Mouse (Mus musculus): ENCODE data around the gene Cep135. TPM values are rescaled to one million over a fixed set of nuclear protein-coding genes. Genes with fewer than 3 reads are reported as not detected.

Cep135 gene
- polyA plus RNA-seq (2012; rRNA removed): 7.7 and 10.3 TPM in 2 replicates
- 6.9 and 8.5 TPM in 2 replicates for polyA plus RNA-seq (2014; fragmentation: Nextera tagmentation; extraction: Ambion mirVana)

- DNase-seq (ENCODE audit: low spot score) (peak; percentile 87), ATAC-seq (ENCODE audit: low FRiP score, low read depth) (peak; percentile 97)
- H3K4me1 ChIP-seq (ENCODE audit: control insufficient read depth, insufficient read depth, low read length): peaks cover 8% of the 10 kb centered on the region; the same call in 1 of the 2 replicates
- peaks cover 10% of the 10 kb centered on the region; the same call in 1 of the 2 replicates for H3K36me3 ChIP-seq (ENCODE audit: control insufficient read depth, insufficient read depth, low read length)
- peak within 1 kb of the TSS; percentile 78 for H3K27ac ChIP-seq (replicated peaks; ENCODE audit: low read depth, low read length)
- WGBS: under 1% methylated on average over 72 of the region's 92 CpGs
- no peaks in the 10 kb centered on the region for H3K9me3 ChIP-seq (ENCODE audit: control insufficient read depth, low read length)
- H3K4me3 ChIP-seq (replicated peaks; ENCODE audit: low read length): peak within 1 kb of the TSS; percentile 70
- peak within 1 kb of the TSS; percentile 45 for H3K4me2 ChIP-seq (replicated peaks; ENCODE audit: low read depth, low read length, severe bottlenecking)
- no peak for TF ChIP-seq POLR2A (IDR thresholded peaks at IDR 0.05; ENCODE audit: borderline replicate concordance, extremely low read depth, insufficient read depth, insufficient read length)
- no peaks in the 10 kb centered on the region for H3K27me3 ChIP-seq (ENCODE audit: control insufficient read depth, insufficient read depth, low read length)
- H3K9ac ChIP-seq (ENCODE audit: low read depth, low read length, severe bottlenecking): peak within 1 kb of the TSS; percentile 81
Observed at GRCm38 (mm10) chr5:76588551-76589283, at the start of gene Cep135. Gene Cep135 (plus strand): TSS chr5:76588698.

DNA sequence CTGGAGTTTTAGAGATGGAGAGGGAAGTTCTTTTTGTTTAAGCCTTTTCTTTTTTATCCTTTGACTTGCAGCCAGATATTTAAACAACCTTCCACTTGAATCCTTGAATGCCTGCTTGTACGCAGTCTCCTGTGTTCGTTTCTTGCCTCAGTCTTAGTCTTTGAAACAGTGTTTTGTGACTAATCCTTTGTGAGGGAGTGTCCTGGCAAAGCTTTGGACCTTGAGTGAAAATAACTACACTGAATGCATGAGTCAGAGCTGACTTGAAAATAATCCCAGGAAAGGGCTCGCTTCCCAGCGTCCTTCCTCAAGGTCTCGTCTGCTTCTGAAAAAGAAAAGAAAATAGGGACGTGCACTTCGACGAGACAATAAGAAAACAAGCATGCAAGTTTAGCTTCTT is 48.3 kb upstream of the Cep135 start:
- no peak overlapping the region for H3K27ac ChIP-seq (replicated peaks; ENCODE audit: low read depth, low read length)
- H3K9ac ChIP-seq (ENCODE audit: low read depth, low read length, severe bottlenecking): no peak overlapping the region
- no peak for TF ChIP-seq POLR2A (IDR thresholded peaks at IDR 0.05; ENCODE audit: borderline replicate concordance, extremely low read depth, insufficient read depth, insufficient read length)
- no peak for ATAC-seq (ENCODE audit: low FRiP score, low read depth)
- no peaks in the 10 kb centered on the region for H3K27me3 ChIP-seq (ENCODE audit: control insufficient read depth, insufficient read depth, low read length)
- H3K4me2 ChIP-seq (replicated peaks; ENCODE audit: low read depth, low read length, severe bottlenecking): no peak overlapping the region
- H3K4me1 ChIP-seq (ENCODE audit: control insufficient read depth, insufficient read depth, low read length): no peaks in the 10 kb centered on the region
- H3K4me3 ChIP-seq (replicated peaks; ENCODE audit: low read length): no peak overlapping the region
- DNase-seq (ENCODE audit: low spot score): no peak
- no peaks in the 10 kb centered on the region for H3K9me3 ChIP-seq (ENCODE audit: control insufficient read depth, low read length)
- H3K36me3 ChIP-seq (ENCODE audit: control insufficient read depth, insufficient read depth, low read length): peaks cover 67% of the 10 kb centered on the region
- 87% methylated on average over 8 of the region's 8 CpGs for WGBS

GRCm38 (mm10) chr5:76540842-76541241 is 47.7 kb upstream of the Cep135 start:
- no peak for DNase-seq (ENCODE audit: low spot score)
- no peak overlapping the region for H3K4me2 ChIP-seq (replicated peaks; ENCODE audit: low read depth, low read length, severe bottlenecking)
- H3K36me3 ChIP-seq (ENCODE audit: control insufficient read depth, insufficient read depth, low read length): peaks cover 62% of the 10 kb centered on the region
- no peaks in the 10 kb centered on the region for H3K4me1 ChIP-seq (ENCODE audit: control insufficient read depth, insufficient read depth, low read length)
- no peak overlapping the region for H3K27ac ChIP-seq (replicated peaks; ENCODE audit: low read depth, low read length)
- ATAC-seq (ENCODE audit: low FRiP score, low read depth): no peak
- TF ChIP-seq POLR2A (IDR thresholded peaks at IDR 0.05; ENCODE audit: borderline replicate concordance, extremely low read depth, insufficient read depth, insufficient read length): no peak
- no peaks in the 10 kb centered on the region for H3K27me3 ChIP-seq (ENCODE audit: control insufficient read depth, insufficient read depth, low read length)
- no peak overlapping the region for H3K9ac ChIP-seq (ENCODE audit: low read depth, low read length, severe bottlenecking)
- no peak overlapping the region for H3K4me3 ChIP-seq (replicated peaks; ENCODE audit: low read length)
- H3K9me3 ChIP-seq (ENCODE audit: control insufficient read depth, low read length): no peaks in the 10 kb centered on the region

- peaks cover 47% of the 10 kb centered on the region for H3K36me3 ChIP-seq (ENCODE audit: control insufficient read depth, insufficient read depth, low read length)
Observed at GRCm38 (mm10) chr5:76543200-76543599, 45.3 kb upstream of the Cep135 start.

GRCm38 (mm10) chr5:76550426-76550825 is 38.1 kb upstream of the Cep135 start:
- Histone ChIP-seq H3K4me3 (replicated peaks; ENCODE audit: low read length) (no peak overlapping the region), H3K9me3 (ENCODE audit: control insufficient read depth, low read length) (no peaks in the 10 kb centered on the region), H3K4me2 (replicated peaks; ENCODE audit: low read depth, low read length, severe bottlenecking) (no peak overlapping the region), H3K27me3 (ENCODE audit: control insufficient read depth, insufficient read depth, low read length) (no peaks in the 10 kb centered on the region), H3K27ac (replicated peaks; ENCODE audit: low read depth, low read length) (no peak overlapping the region), H3K4me1 (ENCODE audit: control insufficient read depth, insufficient read depth, low read length) (no peaks in the 10 kb centered on the region), H3K9ac (ENCODE audit: low read depth, low read length, severe bottlenecking) (no peak overlapping the region), H3K36me3 (ENCODE audit: control insufficient read depth, insufficient read depth, low read length) (peaks cover 33% of the 10 kb centered on the region)
- DNase-seq (ENCODE audit: low spot score) (no peak), ATAC-seq (ENCODE audit: low FRiP score, low read depth) (no peak)
- WGBS: 87% methylated on average over 8 of the region's 8 CpGs
- TF ChIP-seq POLR2A (IDR thresholded peaks at IDR 0.05; ENCODE audit: borderline replicate concordance, extremely low read depth, insufficient read depth, insufficient read length): no peak

More at GRCm38 (mm10) chr5:76543200-76543599, 45.3 kb upstream of the Cep135 start:
- Histone ChIP-seq H3K27ac (replicated peaks; ENCODE audit: low read depth, low read length) (no peak overlapping the region), H3K4me1 (ENCODE audit: control insufficient read depth, insufficient read depth, low read length) (no peaks in the 10 kb centered on the region), H3K4me3 (replicated peaks; ENCODE audit: low read length) (no peak overlapping the region), H3K9me3 (ENCODE audit: control insufficient read depth, low read length) (no peaks in the 10 kb centered on the region), H3K27me3 (ENCODE audit: control insufficient read depth, insufficient read depth, low read length) (no peaks in the 10 kb centered on the region), H3K9ac (ENCODE audit: low read depth, low read length, severe bottlenecking) (no peak overlapping the region), H3K4me2 (replicated peaks; ENCODE audit: low read depth, low read length, severe bottlenecking) (no peak overlapping the region)
- no peak for ATAC-seq (ENCODE audit: low FRiP score, low read depth)
- no peak for DNase-seq (ENCODE audit: low spot score)
- 92% methylated on average over 8 of the region's 8 CpGs for WGBS
- TF ChIP-seq POLR2A (IDR thresholded peaks at IDR 0.05; ENCODE audit: borderline replicate concordance, extremely low read depth, insufficient read depth, insufficient read length): no peak
